Mouse (Mus musculus) cerebellum, adult 11-12 months (tissue): ENCODE measurements at regions not wholly inside any gene's neighbourhood (a gene's known extent, or its start where the extent isn't known, plus 50 kb on each side); places are given as distances from the start of the nearest gene placed in this dataset.
"Not testable (repeated sequence)": the region's sequence is repeated elsewhere in the genome, so short reads cannot be mapped to it uniquely, and the experiment has no call there.

ENCODE experiments used
- DNase-seq: peaks from one replicate; pipeline ENCODE4 v3.0.0; 2022

DNA sequence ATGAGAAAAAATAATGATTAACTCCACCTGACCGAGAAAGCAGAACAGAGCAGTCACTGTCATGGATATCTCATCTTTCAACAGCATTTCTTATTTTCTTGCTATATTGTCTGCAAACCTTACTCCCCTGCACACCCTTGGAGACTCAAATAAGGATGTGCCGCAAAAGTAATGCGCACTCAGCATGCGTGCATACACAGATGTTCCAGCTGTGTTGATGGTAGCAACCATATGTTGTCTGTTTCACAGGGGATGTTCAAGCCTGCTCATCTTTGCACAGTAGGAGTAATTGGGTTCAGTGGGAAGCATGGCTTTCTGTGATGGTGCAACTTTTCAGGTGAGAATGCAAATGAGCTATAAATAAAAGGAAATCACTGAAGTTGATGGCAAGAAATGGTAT lies 1182.9 kb upstream of the Manea start:
- no peak for DNase-seq

DNA sequence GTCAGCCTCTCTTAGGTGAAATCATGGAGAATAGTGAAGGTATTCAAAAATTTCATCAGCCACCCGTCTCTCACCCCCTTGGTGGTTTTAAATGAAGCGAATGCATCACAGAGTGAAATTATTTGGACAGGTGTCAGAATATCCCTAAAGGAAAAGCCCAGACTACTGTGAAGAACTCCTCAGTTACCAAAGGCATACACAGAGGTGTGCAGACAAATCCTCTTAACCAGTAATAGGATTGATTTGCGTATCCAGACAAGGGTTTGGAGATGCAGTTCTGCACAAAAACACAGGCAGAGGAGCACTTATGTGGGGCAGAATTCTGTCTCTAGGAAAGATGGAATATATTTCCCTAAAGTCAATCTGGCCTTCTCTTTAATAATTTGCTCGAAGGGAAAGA lies 1173.6 kb upstream of the Manea start:
- DNase-seq = no peak

DNA sequence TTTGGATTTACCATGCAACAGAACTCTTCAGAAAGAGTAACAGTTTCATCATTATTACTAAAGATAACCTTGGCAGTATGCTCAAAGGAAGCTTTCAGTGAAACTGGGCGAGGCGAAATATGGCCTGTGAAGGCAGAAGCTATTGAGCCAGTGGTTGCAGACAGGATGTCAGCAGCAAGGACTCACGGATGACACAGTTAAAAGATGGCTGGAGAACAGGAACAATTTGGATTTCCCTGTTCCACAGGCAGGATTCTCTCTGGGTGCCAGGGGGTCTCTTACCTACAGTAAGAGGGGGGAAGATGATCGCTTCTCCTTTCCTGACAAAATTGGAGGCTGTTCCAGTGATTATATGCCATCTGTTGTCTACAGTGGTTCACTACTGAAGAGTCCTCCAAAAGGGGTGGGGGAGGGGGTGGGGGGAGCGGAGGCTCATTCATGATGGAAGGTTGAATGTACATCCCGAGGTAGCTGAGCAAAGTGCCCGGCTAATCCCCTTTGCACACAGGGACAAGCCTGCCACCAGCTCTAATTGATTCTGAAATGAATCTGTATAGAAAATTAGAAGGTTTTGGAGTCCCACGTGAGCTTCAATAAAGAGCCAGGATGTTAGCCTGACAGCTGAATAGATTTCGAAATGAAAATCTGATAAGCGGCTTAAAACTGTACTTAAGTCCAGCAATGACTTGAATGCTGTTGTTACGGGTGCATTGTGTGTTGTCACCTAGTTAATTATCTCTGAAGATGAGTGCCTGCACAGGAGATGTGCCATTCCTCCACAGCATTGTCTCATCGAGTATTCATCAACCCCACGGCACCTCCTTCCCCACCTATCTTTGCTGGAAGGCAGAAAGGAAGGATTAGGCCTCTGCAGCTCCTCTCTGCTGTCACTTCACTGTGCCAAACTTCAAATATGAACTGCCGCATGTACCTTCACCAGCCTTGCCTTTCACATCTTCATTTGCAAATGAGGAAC lies 1158.4 kb upstream of the Manea start:
- DNase-seq = no peak

- peak; percentile 76 for DNase-seq
Measured at GRCm38 (mm10) chr4:27497926-27498325, 1151.2 kb upstream of the Manea start.

DNA sequence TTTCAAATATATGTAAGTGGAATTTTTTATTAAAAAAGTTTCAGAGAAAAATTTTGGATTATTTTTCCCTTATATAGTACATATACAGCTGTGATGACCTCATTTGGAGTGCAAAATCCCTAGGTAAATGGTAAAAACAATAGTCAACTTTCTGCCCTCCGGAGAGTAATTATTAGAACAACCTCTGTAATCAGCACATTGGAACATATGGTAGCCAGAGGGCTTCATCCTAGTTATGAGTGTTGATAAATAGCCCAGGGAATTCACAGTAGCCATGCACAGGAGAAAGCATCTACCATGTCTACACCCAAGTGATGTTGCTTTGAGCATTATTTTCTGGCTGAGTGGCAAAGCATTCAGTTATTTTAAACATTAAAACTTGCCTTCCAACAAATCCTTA lies 1150.6 kb upstream of the Manea start:
- no peak for DNase-seq

DNA sequence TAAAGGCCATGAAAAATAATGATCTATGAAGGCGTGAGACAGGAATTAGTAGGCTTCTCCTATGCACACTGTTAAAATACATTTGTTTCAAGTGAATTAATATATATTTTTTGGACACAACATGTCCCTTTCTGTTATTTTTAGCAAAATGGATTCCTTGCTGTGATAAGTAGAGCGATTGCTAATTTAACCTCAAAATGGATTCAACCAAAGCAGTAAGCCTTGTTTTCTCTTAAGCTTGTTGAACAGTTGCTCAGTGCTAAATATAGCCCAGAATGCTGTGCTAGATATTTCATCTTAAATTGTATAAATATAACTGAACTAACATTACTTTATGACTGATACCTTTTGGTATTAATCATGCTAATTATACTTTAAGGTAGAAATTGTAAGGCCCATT lies 1144.6 kb upstream of the Manea start:
- DNase-seq = no peak

GRCm38 (mm10) chr4:27449901-27450300 lies 1103.2 kb upstream of the Manea start:
- DNase-seq = no peak

DNA sequence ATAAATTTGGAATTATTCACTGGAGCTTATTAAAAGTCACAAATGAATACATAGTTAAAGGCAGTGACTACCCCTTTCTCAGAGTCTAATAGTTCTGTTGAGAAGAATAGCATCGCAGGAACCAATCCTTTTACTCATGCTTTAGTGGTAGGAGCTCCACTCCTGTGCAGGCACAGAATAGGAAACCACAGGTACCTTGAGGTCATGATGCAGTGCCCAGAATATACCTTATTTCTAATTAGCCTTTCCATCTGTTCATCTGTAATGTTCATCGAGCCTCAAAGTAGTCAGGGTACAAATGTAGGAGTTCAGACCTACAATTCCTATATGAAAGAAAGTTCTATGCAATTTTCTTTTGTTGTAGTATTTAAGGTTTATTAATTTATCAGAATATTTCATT lies 1099.6 kb upstream of the Manea start:
- DNase-seq = peak; percentile 15

GRCm38 (mm10) chr4:27429210-27429789 lies 1082.6 kb upstream of the Manea start:
- DNase-seq = no peak

DNA sequence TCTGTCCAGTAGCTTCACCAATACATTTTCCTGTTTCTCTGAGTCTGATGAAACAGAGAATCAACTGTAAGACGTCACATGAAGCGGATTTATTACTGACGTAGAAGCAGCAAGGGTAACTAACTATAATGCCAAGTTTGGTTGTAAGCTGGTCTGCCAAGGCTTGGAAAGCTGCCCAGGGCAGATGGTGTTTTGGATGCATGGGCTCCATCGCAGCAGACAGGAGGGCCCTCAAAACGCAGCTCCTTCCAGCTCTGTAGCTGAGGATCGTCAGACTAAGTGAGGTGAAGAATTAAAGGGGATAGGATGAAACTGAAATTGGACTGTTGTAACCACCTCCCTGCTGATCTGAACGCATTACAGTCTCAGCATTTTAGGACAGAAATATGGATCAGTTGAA lies 1079.2 kb upstream of the Manea start:
- peak; percentile 96 for DNase-seq

DNA sequence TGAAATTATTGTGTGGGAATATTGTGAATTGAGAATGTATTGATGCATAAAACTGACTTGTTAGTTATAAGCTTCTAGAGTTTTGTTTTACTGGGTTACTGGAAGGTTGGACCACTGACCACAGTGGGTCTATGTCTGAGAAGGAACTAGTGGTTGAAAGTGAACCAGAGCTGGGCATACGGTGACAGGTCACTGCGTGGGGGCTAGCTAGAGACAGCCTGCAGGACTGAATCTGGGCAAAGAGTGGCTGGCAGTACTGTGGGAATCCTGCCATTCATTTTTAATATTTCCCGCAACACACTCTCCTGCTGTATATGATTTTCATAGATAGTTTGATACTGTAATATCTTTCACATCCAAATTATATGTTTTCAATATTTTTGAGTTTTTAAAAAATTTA lies 1077.2 kb upstream of the Manea start:
- DNase-seq = no peak

- DNase-seq = peak; percentile 88
Measured at GRCm38 (mm10) chr4:27418517-27418916, 1071.8 kb upstream of the Manea start.

- DNase-seq = not testable (repeated sequence)
Measured at GRCm38 (mm10) chr4:27384941-27385340, 1038.2 kb upstream of the Manea start.

DNA sequence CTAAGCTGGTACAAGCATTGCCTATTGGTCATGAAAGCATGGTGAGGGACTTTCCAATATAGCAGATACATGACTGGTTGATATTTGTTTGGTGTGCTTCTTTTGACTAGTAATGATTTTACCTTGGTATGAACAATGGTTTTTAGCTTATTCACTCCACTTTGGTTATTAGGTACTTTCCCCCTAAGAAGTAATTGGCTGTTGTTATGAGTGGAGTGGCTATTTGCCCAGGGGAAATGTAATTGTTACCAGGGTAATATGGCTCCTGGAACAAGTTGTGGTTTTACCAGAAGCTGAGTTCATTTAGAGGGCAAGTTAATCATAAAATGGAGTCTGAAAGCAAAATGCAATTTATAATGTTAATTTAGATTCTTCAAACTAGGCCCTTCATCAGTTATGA lies 1000.2 kb upstream of the Manea start:
- DNase-seq = no peak

GRCm38 (mm10) chr4:27333279-27333678 lies 986.6 kb upstream of the Manea start:
- DNase-seq = no peak
